Mouse (Mus musculus) left cerebral cortex, adult 18-20 months (tissue): ENCODE measurements around the gene Ppara. TPM values are rescaled to one million over a fixed set of nuclear protein-coding genes. Genes with fewer than 3 reads are reported as not detected.

Experiments
- DNase-seq, 2 experiments: peaks; one replicate each; pipeline ENCODE4 v3.0.0; 2021 to 2022; ENCODE audit warnings: low spot score in 2 of 2, mixed read lengths in 1 of 2
- total RNA-seq, 2 experiments: library from RNA; stranded (reverse); gene quantifications; 2 replicates each; pipeline ENCODE4 v1.2.3; 2021

Ppara gene
- total RNA-seq, 2 experiments from 2014 or later, result 3.2 to 4.1 TPM

GRCm38 (mm10) chr15:85704341-85705012, 30.3 kb upstream of the Ppara start:
- DNase-seq, result no peak

GRCm38 (mm10) chr15:85705013-85705528, 29.7 kb upstream of the Ppara start:
- DNase-seq, result no peak

GRCm38 (mm10) chr15:85705566-85706332, 29.0 kb upstream of the Ppara start:
- no peak for DNase-seq

- DNase-seq, result no peak
Observed at GRCm38 (mm10) chr15:85706527-85706926, 28.3 kb upstream of the Ppara start.

- no peak for DNase-seq
Observed at GRCm38 (mm10) chr15:85707017-85707416, 27.8 kb upstream of the Ppara start.

GRCm38 (mm10) chr15:85707458-85708030, 27.2 kb upstream of the Ppara start:
- DNase-seq, result no peak

- DNase-seq, result no peak
Observed at GRCm38 (mm10) chr15:85708217-85708616, 26.6 kb upstream of the Ppara start.

GRCm38 (mm10) chr15:85708843-85709242, 25.9 kb upstream of the Ppara start:
- DNase-seq, result no peak

GRCm38 (mm10) chr15:85709268-85709973, 25.4 kb upstream of the Ppara start:
- DNase-seq, result peak; percentile 87 to 90

- DNase-seq, result peak; percentile 83 to 88
Observed at GRCm38 (mm10) chr15:85710179-85710578, 24.6 kb upstream of the Ppara start.

- DNase-seq, result no peak
Observed at GRCm38 (mm10) chr15:85710641-85711580, 23.9 kb upstream of the Ppara start.

GRCm38 (mm10) chr15:85712565-85713168, 22.1 kb upstream of the Ppara start:
- no peak for DNase-seq

GRCm38 (mm10) chr15:85713417-85713816, 21.4 kb upstream of the Ppara start:
- DNase-seq, result no peak

GRCm38 (mm10) chr15:85715059-85715458, 19.7 kb upstream of the Ppara start:
- no peak for DNase-seq

- DNase-seq, result peak; percentile 82 to 91
Observed at GRCm38 (mm10) chr15:85716045-85716444, 18.7 kb upstream of the Ppara start.

GRCm38 (mm10) chr15:85716591-85716990, 18.2 kb upstream of the Ppara start:
- no peak for DNase-seq

- DNase-seq, result no peak
Observed at GRCm38 (mm10) chr15:85717008-85717407, 17.8 kb upstream of the Ppara start.

GRCm38 (mm10) chr15:85717800-85718199, 17.0 kb upstream of the Ppara start:
- no peak for DNase-seq

- DNase-seq, result no peak
Observed at GRCm38 (mm10) chr15:85719017-85719416, 15.8 kb upstream of the Ppara start.

- no peak for DNase-seq
Observed at GRCm38 (mm10) chr15:85720366-85720841, 14.4 kb upstream of the Ppara start.
